Mouse (Mus musculus): ENCODE results near the gene Ptn.

Gene Ptn

GRCm38 (mm10) chr6:36809747-36810285 lies at the start of gene Ptn:
Ptn (minus strand) TSS chr6:36810220.
- peak; percentile 67 to 76 for DNase-seq

- peak in 1 of 2 experiments; percentile 17 for DNase-seq
Measured at GRCm38 (mm10) chr6:36858258-36859041, 48.4 kb upstream of the Ptn start.

GRCm38 (mm10) chr6:36857627-36858257 lies 47.7 kb upstream of the Ptn start:
- DNase-seq, result no peak

GRCm38 (mm10) chr6:36850422-36851129 lies 40.6 kb upstream of the Ptn start:
- peak; percentile 69 to 72 for DNase-seq

- no peak for DNase-seq
Measured at GRCm38 (mm10) chr6:36845288-36845687, 35.3 kb upstream of the Ptn start.

- no peak for DNase-seq
Measured at GRCm38 (mm10) chr6:36844258-36844657, 34.2 kb upstream of the Ptn start.

- DNase-seq, result no peak
Measured at GRCm38 (mm10) chr6:36843031-36843488, 33.0 kb upstream of the Ptn start.

- DNase-seq, result no peak
Measured at GRCm38 (mm10) chr6:36842101-36842922, 32.3 kb upstream of the Ptn start.

- no peak for DNase-seq
Measured at GRCm38 (mm10) chr6:36841701-36842100, 31.7 kb upstream of the Ptn start.

GRCm38 (mm10) chr6:36841174-36841573 lies 31.2 kb upstream of the Ptn start:
- no peak for DNase-seq

GRCm38 (mm10) chr6:36838747-36839146 lies 28.7 kb upstream of the Ptn start:
- no peak for DNase-seq

GRCm38 (mm10) chr6:36835351-36835750 lies 25.3 kb upstream of the Ptn start:
- DNase-seq, result no peak

- no peak for DNase-seq
Measured at GRCm38 (mm10) chr6:36834695-36835265, 24.8 kb upstream of the Ptn start.

GRCm38 (mm10) chr6:36832681-36833080 lies 22.7 kb upstream of the Ptn start:
- DNase-seq, result no peak

GRCm38 (mm10) chr6:36832207-36832606 lies 22.2 kb upstream of the Ptn start:
- DNase-seq, result no peak

GRCm38 (mm10) chr6:36830371-36830925 lies 20.4 kb upstream of the Ptn start:
- no peak for DNase-seq

- DNase-seq, result no peak
Measured at GRCm38 (mm10) chr6:36819784-36820050, 9.7 kb upstream of the Ptn start.

GRCm38 (mm10) chr6:36819019-36819783 lies 9.2 kb upstream of the Ptn start:
- peak; percentile 84 to 88 for DNase-seq

- DNase-seq, result no peak
Measured at GRCm38 (mm10) chr6:36818281-36819018, 8.4 kb upstream of the Ptn start.

- no peak for DNase-seq
Measured at GRCm38 (mm10) chr6:36816666-36817065, 6.6 kb upstream of the Ptn start.
